Mouse (Mus musculus) neural tube, embryonic 10.5 days (tissue): ENCODE results near the gene Ctdsp2.

Experiments
- DNase-seq: peaks from one replicate; pipeline ENCODE4 v3.0.0-alpha.2; 2017; ENCODE audit warnings: low spot score; ENCODE audit errors: extremely low spot score

Gene Ctdsp2

DNA sequence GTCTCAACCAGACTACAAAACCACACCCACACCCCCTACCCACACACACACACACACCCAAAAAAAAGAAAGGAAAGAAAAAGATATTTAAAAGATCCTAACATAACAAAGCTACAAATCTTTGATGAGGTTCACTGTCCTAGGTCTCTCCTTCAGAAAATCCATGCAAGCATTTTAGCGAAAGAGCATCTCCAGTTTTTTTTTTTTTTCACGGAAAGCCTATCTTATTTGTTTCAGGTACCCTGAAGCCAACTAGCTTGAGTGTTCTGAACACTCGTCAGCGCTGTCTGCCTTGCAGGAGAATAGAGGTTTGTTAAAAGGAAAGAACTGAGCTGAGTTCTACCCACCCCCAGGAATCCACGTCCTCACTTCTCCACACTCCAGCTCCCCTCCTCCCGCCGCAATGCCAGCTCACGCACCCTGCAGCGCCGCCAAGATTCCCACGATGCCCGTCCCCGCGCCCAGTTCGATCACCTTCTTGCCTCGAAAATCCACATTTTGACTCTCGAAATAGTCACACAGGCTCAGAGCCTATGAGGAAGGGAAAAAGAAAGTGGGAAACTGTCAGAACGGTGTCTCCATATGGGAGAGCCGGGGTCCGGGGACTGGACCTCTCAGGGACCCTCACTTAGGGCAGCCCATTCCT lies 62.2 kb downstream of the Ctdsp2 start:
- no peak for DNase-seq

DNA sequence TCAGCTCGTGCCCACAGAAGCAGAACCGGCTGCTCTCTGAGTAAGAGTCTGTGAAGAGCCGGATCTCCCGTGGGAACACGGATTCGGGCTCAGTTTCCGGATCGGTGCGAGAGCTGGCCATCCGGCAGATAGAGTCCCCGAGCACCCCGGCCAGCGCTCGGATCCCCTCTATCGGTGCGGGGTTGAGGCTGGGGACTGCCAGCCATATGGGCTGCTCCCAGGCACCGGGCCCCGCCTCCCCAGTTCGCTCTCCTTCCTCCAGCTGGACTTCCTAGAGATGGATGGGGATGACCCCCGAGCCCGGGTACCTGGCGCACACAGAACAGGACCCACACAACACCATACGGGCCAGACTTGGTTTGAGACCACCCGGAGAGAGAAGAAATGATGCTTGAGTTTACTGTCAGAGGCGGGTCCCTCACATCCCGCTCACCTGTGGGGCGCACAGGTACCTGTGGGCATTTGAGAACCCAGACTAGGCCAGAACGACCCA lies 62.8 kb downstream of the Ctdsp2 start, which contains the start of the genes Mettl1 and Eef1akmt3:
TSS of gene Mettl1 (plus strand) at position 141 of the 493 bp plus-strand sequence.
TSS of gene Eef1akmt3 (minus strand) at position 240 of the 493 bp plus-strand sequence.
- peak; percentile 67 for DNase-seq

DNA sequence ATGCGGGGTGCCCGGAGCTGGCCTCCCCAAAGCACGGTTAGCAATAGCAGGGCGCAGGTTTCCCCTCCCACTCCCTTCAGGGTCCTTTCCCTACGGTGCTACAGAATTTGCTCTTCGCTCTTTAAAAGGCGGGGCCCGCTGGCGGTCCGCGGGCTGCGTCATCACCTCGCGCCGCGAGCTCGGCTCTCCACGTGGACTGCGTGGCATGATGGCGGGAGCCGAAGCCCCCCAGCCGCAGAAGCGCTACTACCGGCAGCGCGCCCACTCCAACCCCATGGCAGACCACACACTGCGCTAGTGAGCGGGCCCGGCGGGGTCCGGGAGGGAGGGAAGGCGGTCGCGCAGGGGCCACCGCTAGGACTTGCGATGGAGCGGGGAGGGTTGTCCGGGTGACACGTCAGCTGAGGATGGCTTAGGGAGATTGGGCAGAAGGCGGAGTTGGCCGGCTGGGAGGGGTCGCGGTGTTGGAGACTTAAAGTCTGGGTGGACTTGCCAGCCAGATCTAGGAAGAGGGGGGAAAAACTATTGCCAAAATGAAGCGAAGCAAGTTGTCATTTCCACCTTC lies 63.3 kb downstream of the Ctdsp2 start:
- peak; percentile 96 for DNase-seq

DNA sequence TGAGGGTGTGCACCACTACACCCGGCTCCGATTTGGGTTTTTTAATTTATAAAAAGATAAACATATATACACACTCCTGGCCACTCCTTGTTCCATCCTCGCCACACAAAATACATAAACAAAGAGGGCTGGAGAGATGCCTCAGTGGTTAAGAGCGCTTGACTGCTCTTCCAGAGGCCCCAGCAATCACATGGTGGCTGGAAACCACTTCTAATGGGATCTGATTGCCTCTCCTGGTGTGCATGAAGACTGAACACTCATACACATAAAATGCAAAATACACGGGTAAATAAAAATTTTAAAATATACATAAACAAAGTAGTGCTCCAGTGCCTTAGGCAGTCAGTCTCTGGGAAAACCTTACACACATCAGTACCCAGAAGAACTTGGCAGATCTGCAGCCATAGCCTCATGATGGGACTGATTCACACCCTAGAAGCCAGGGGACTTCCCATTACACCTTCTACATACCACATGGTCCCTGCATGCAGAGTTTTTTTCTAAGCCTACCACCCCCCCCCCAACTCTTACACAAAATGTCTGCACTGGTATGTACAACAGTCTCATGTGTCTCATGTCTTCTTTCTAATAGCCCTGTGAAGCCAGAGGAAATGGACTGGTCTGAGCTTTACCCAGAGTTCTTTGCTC lies 64.1 kb downstream of the Ctdsp2 start:
- DNase-seq, result no peak

DNA sequence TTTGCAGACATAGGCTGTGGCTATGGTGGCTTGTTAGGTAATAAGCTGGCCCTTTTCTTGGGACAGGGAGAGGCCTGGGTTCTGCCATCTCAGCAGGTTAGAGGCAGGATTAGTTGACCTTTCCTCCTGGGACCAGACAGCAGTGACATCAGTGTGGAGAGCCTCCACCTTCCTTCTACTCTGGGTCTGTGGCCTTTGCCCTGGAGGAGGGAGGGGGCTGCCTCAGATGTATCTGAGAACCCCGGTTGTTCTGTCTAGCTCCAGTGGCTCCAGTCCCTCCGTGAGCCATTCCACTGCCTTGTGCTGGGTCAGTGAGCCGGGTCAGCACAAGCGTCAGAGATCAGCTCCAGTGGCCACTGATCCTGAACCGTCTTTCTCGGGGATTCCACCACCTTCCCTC lies 64.7 kb downstream of the Ctdsp2 start:
- DNase-seq, result no peak

DNA sequence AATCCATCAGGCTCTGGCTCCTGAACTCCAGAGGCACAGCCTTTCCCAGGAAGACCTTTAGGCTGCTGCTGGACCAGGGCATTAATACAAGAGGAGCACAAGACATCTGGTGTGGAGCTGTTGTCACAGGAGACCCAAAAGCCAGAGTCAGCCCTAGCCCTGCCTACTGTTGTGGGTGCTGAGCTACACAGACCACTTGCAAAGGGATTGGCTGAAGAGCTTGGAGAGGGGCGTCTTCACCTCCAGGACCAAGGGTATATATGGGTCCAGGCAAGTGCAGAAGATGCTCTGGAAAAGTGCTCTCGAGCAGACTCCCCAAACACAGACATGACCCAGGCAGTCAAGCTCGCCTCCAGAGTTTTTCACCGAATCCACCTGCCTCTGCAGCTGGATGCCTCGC lies 69.4 kb downstream of the Ctdsp2 start, which contains the start of gene Cyp27b1:
TSS of gene Cyp27b1 (plus strand) at position 297 of the 400 bp plus-strand sequence.
- DNase-seq, result no peak

DNA sequence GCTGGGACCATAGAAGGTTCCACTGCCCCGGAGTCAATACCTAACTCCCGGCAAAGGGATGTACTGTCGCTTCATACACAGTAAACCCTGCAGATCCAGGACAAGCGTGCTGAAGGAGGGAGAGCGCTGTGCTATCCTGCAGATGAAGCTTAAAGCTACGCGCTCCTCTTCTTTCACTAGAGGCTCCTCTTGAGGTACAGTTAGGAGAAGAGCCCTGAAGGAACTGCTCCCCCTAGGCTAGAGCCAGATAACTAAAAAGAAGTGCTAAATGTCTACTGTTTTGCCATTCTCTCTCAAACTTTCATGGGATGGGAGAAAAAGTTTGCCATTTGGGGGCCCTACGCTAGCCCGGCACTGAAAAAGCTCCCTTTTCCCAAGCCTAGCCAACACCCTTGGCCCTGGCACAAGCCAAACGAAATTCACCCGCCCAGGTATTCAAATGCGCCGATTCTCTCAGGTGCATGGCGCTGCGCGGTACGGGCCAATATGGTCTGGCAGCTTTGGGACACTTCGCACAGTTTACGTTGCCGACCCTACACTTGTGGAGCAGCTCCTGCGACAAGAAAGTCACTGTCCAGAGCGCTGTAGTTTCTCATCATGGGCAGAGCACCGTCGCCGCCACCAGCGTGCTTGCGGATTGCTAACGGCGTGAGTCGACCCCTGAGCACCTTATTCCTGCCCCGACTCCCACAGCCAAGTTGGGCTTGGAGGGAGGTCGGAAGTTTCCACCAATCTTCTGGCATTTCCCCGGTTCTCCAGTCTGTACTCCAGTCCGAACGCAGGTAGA lies 70.3 kb downstream of the Ctdsp2 start:
- peak; percentile 38 for DNase-seq
